ENCODE assay signal across 12 mouse cellular contexts in genomic region chr7:144811521-144811920, GRCm38 (mm10). TPM values are rescaled to one million over a fixed set of nuclear protein-coding genes. Genes with fewer than 3 reads are reported as not detected.
A peak's percentile ranks its signal among the peaks of the same experiment; 100 is the strongest.
DNase-seq lines count a peak whose midpoint lies in the region; ATAC-seq lines count a peak whose summit lies in the region.
"Had no signal": no experiment of that assay in that cellular context is flagged by ENCODE, and none has a peak within 500 bp of the region (broad histone marks: within the 10 kb centered on the region; RNA-seq: fewer than 3 reads in every experiment).

No protein-coding gene starts in this region.

- no peak overlapping the region for H3K4me2 ChIP-seq in embryonic facial prominence, embryonic 12.5 days (replicated peaks)
- H3K4me2 ChIP-seq: intestine, embryonic 15.5 days had no signal

- no peaks in the 10 kb centered on the region for H3K36me3 ChIP-seq in embryonic facial prominence, embryonic 12.5 days
- H3K36me3 ChIP-seq: intestine, embryonic 15.5 days had no signal

- peak; percentile 9 for DNase-seq in kidney, postnatal 14 days
- DNase-seq in kidney, adult 9 months: no peak
- peak; percentile 32 for DNase-seq in ZHBTc4 (ENCODE audit: low read depth, low spot score)
- DNase-seq in lung, postnatal 4 days: peak; percentile 35 to 81
- DNase-seq in spleen, adult 12 weeks (ENCODE audit: low spot score): no peak
- DNase-seq in cerebellum, postnatal 4 days (ENCODE audit: low spot score in 2 of 2): no peak
- DNase-seq: cerebellum, adult 18-20 months had no signal

- 0 out of 2 replicates have a peak, but pooled peaks cover 2% of the 10 kb centered on the region for H3K27me3 ChIP-seq in embryonic facial prominence, embryonic 12.5 days
- H3K27me3 ChIP-seq: intestine, embryonic 15.5 days had no signal

- 0 out of 2 replicates have a peak, but pooled peaks cover 4% of the 10 kb centered on the region for H3K4me1 ChIP-seq in embryonic facial prominence, embryonic 12.5 days

- H3K9ac ChIP-seq in embryonic facial prominence, embryonic 12.5 days: no peak overlapping the region
- H3K9ac ChIP-seq: intestine, embryonic 15.5 days; liver, embryonic 14.5 days had no signal

- no peaks in the 10 kb centered on the region for H3K9me3 ChIP-seq in embryonic facial prominence, embryonic 12.5 days
- H3K9me3 ChIP-seq: intestine, embryonic 15.5 days had no signal

- no peak overlapping the region for H3K27ac ChIP-seq in embryonic facial prominence, embryonic 12.5 days
- H3K27ac ChIP-seq: intestine, embryonic 15.5 days; liver, embryonic 14.5 days had no signal

- 0 out of 2 replicates have a peak, but pooled peaks have one; percentile 44 for ATAC-seq in embryonic facial prominence, embryonic 12.5 days (ENCODE audit: insufficient number of reproducible peaks, insufficient read depth, low FRiP score, low TSS enrichment)
- ATAC-seq: intestine, embryonic 15.5 days had no signal

- H3K4me3 ChIP-seq in embryonic facial prominence, embryonic 12.5 days: no peak overlapping the region
- H3K4me3 ChIP-seq: intestine, embryonic 15.5 days had no signal

- WGBS in embryonic facial prominence, embryonic 12.5 days: 37% methylated on average over 4 of the region's 4 CpGs

RNA-seq across cellular contexts. Expression of gene Fgf3, which starts 26.4 kb away (rescaled TPM):
- polyA plus RNA-seq in embryonic facial prominence, embryonic 12.5 days (2016; fragmentation: Nextera tagmentation; extraction: Ambion mirVana): 0.58 and 1.1 TPM in 2 replicates
- polyA plus RNA-seq: intestine, embryonic 15.5 days; stomach, embryonic 14.5 days had no signal

RNA-seq across cellular contexts. Expression of gene Fgf4, which starts 35.6 kb away (rescaled TPM):
- 0.08 and 0.15 TPM in 2 replicates for polyA plus RNA-seq in embryonic facial prominence, embryonic 12.5 days (2016; fragmentation: Nextera tagmentation; extraction: Ambion mirVana)
- polyA plus RNA-seq: intestine, embryonic 15.5 days; liver, embryonic 14.5 days; midbrain, postnatal 0 days; stomach, embryonic 14.5 days had no signal

RNA-seq across cellular contexts. Expression of gene Ano1, which starts 59.7 kb away (rescaled TPM):
- polyA plus RNA-seq in embryonic facial prominence, embryonic 12.5 days (2016; fragmentation: Nextera tagmentation; extraction: Ambion mirVana): 10.9 and 15.9 TPM in 2 replicates

Comparison
In these comparisons a context has a peak if more than half of its experiments do, and no peak if none do; other contexts are left out.
1. DNase-seq: peak in kidney, postnatal 14 days (single experiment), ZHBTc4 (single experiment) and lung, postnatal 4 days (2 of 2); none in kidney, adult 9 months (single experiment), spleen, adult 12 weeks (single experiment) and cerebellum, postnatal 4 days (0 of 2).